Mouse (Mus musculus) thymus, postnatal 25 days (tissue): ENCODE data around the gene Nmt2.
A peak's percentile ranks its signal among the peaks of the same experiment; 100 is the strongest.

Experiments used
- DNase-seq: peaks from one replicate; pipeline ENCODE4 v3.0.0; 2022

Gene Nmt2

GRCm38 (mm10) chr2:3331071-3331703 is 47.2 kb downstream of the Nmt2 start:
- no peak for DNase-seq

GRCm38 (mm10) chr2:3332056-3332455 is 48.0 kb downstream of the Nmt2 start:
- DNase-seq, result no peak

DNA sequence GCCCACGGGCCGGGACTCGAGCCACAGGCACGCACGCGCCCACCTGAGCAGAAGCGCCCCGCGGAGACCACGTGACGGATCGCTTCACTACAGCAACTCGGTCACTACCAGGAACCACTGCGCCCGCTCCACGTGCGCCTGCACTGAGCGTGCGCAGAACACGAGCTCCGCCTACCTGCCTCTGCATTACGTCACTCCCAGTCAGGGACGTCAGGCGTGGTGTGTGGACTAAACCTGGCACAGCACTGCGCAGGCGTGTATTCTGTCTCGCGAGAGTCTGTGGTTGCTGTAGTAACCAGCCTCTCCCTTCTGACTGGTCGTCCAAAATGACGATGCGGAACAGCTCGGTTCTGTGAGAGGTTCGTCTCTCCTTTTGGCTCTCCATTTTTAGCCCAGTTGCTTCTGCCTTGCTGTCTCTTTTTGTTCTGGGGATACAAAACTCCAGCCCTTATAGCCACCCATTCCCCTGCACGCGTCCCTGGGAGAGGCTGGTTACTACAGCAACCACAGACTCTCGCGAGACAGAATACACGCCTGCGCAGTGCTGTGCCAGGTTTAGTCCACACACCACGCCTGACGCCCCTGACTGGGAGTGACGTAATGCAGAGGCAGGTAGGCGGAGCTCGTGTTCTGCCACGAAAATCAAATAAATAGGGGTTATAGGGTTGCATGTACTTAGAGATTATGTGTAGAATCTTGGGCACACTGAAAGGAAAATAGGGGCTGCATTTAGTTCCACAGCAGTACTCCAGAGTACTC is 48.7 kb downstream of the Nmt2 start, which contains the start of gene Rpp38:
Gene Rpp38 (minus strand): TSS at position 160 of the 759 bp plus-strand sequence.
- DNase-seq, result peak; percentile 98

GRCm38 (mm10) chr2:3333761-3334160 is 49.7 kb downstream of the Nmt2 start:
- DNase-seq, result no peak

- peak; percentile 65 for DNase-seq
Observed at GRCm38 (mm10) chr2:3335611-3336301, 51.7 kb downstream of the Nmt2 start, which contains the start of gene Acbd7. Acbd7 (plus strand) TSS chr2:3336168.

DNA sequence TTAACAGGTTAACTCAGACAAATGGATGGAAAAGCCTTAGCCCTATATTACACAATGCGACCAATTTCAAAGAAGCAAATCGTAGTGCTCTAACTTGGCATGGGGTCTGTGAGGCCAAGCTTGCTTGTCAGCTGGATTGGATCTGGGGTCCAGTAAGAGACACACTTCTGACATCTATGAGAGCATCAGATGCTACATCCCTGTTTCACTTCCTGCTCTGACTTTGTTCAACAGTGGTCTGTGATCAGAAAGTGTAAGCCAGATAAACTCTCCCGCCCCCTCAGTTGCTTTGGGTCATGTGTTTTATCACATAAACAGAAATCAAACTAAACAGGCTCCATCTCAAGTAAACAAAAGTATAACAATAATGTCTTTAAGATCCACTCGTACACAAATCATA is 64.4 kb downstream of the Nmt2 start:
- DNase-seq, result no peak

DNA sequence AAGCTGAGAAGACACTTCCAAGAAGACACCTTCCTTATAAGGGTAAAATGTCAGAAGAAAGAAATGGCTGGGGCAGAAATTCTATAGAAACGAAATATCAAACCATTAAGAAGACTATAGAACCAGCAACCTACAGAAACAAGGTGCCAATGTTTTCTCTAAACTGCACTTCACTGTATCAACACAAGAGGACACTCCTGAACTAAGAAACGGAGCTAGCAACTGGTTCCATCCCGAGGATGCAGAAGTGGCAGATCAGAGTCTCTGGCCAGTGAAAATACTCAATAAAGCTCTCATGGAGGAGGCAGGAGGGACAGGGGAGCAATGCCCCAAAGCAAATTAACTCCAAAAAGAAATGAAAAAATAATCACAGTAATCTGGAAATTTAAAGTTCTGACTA is 64.9 kb downstream of the Nmt2 start:
- no peak for DNase-seq

DNA sequence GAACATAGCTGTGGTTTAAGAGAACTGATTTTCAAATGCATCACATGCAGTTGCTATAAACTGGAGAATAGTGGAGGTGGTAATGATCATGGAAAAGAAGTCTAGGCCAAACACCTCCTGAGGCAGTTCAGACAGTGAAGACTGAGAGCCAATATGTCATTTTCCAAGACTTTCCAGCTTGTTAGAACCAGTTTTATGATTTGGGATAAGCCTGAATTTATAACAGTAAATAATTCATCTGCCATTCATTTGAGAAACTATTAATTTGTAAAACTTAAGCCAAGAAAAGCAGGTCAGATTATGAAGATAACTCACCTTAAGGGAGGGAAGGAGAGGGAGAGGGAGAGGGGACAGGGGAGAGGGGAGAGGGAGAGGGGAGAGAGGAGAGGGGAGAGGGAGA is 69.1 kb downstream of the Nmt2 start:
- DNase-seq, result no peak

DNA sequence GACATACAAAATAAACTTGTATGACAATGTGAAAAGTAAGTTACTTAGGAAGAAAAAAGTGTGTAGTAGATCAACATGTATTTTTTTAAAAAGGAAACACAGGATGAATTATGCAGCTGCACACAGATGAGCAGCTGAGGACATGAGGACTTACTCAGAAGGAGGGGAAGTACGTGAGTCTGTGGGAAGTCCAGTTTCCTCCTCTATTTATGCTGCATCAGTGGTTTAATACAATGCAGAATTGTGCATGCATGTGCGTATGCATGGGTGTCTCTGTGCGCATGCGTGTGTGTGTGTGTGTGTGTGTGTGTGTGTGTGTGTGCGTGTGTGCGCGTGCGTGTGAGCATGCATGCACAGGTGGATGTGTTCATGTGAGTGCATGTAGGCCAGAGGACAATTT is 71.8 kb downstream of the Nmt2 start:
- DNase-seq, result no peak

GRCm38 (mm10) chr2:3356311-3356710 is 72.3 kb downstream of the Nmt2 start:
- no peak for DNase-seq

DNA sequence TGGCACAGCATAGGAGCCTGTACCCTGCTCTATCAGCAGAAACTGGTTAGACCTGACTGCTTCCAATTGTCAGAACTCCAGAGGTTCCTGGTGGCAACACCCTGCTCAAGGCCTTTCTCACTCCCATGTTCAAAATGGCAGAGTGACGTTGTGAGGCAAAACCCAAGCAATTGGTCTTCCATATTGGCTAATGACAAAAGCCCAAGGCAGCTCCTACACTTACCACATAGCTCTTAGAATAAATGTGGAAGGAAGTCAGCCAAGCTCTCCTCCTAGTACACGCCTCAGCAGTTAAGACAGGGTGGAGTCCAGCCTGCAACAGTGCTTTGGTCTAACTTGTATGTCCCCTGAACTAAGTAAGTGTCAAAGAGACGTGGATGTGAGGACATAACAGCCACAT is 73.9 kb downstream of the Nmt2 start:
- no peak for DNase-seq

- no peak for DNase-seq
Observed at GRCm38 (mm10) chr2:3361067-3361466, 77.1 kb downstream of the Nmt2 start.

- no peak for DNase-seq
Observed at GRCm38 (mm10) chr2:3365127-3365526, 81.1 kb downstream of the Nmt2 start.
